Mouse (Mus musculus): ENCODE measurements around the gene Vsig8.

The Vsig8 gene

DNA sequence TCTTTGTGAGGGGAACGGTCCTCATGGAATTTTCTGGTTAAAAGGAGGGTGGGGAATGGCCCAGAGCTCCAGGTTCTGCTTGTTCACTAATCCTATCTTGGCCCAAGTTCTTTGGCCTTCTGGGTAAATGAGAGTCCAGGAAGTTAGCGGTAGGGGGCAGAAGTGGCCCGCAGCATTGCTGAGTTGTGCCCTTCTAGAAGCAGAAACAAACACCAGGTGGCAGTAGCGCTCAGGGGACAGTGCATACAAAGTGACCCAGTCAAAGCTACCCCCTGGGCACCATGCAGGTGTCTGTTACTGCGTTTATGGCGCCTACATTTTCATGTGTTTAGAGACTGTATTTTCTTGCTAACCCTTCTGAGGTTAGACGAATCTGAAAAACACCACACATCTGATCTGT is 27.0 kb upstream of the Vsig8 start:
- DNase-seq (ENCODE audit: low spot score in 2 of 2) = peak; percentile 85 to 92

DNA sequence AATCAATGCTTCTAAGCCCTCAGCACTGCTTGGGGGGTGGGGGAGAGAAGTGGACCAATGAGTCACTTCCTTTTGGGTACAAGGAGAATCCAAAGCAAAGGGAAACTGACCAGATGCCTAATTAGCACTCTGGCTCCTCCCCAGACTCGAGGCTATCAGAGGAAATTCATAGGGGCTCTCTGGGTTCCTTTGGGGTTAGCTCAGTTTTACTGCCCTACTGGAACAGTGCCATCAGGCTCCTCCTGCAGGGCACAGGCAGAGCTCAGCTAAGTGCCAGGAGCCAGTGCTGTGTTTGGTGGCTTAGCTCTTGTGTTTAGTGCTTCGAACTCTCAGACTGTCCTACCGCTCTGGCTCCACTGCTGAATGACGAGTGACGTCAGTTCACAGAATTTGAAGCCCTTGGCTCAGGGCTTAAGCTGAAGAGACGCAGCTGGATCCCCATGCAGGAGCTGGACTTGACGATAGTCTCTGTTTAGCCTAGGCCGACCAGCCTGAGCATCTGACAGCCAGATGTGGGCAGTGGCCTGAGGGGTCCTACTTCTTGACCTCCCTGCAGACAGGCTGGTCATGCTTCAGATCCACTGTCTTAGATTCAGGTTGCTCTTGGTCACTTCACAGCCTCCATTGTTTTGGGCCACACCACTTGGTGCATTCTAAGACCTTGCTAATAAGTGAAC is 25.1 kb upstream of the Vsig8 start:
- DNase-seq (ENCODE audit: low spot score in 2 of 2) = no peak

DNA sequence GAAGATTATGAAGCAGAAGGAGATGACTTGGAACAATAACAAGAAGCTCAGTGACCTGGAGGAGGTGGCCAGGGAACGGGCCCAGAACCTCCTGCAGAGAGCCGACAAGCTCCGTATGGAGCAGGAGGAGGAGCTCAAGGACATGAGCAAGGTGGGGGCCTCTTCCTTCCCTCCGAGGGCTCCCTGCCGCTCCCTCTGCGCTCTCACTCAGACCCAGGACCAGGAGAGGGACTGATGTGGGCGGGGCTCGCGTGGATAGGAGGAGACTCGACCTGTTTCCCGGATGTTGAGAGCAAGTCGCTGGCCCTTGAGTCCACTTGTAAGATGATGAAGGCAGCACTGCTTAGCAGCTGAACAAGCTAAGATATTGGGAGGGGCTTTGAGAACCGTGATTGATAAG is 23.2 kb upstream of the Vsig8 start:
- DNase-seq (ENCODE audit: low spot score in 2 of 2) = no peak

DNA sequence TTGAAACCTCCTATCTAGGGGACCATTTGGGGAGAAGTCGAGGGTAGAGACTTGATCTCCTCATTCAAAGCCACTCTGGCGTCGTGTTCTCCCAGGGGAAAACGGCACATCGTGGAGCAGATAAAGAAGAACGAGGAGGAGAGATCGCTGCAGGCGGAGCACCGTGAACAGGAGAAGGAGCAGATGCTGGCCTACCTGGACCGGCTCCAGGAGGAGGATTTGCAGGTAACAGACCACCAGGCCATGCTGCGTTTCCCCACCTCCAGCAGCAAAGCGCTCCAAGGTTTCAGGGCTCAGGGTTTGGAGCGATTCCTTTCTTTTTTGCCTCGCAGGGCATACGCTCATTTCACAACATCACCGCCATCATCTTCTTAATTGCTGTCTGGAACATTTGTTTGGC is 20.6 kb upstream of the Vsig8 start:
- DNase-seq (ENCODE audit: low spot score in 2 of 2) = no peak

DNA sequence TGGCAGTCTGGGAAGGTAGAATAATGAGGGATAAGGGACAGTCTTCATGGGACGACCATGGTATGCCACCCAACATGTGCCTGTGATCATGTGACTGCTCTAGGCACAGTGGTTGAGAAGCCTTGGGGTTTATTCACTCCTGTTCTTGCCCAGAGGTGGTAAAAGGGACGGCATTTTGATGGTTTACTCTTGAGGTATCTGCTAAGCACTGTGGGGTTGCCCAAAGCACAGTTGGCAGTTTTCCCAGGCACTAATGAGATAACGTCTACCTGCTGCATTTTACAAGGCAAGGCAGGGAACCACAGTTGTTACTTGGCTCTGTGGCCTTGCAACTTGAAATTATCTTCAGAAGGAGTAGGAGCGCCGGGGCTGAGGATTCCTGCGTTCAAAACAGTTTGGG is 15.9 kb upstream of the Vsig8 start:
- DNase-seq (ENCODE audit: low spot score in 2 of 2) = no peak

DNA sequence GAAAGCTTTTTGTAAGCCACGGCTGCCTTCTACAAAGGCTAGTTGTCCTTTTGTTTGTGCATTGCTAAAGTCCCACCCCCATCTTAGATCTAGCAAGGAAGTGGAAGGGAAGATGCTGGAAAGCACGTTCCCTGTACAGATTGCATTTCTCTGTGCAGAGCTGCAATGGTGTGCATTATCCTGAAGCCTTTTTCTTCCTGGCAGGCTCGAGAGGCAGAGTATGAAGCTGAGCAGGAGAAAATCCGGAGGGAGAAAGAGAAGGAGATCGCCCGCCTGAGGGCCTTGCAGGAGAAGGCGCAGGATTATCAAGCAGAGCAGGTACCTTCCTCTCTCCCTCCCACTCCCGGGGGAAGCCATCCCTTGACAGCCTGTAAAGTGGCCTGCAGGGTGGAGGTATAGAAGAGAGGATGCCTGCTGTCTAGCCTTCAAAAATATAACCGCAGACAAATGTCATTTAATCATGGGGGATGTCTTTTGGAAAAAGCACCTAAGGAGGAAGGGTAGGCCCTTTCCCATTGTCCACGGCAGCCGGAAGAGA is 15.4 kb upstream of the Vsig8 start:
- DNase-seq (ENCODE audit: low spot score in 2 of 2) = no peak

DNA sequence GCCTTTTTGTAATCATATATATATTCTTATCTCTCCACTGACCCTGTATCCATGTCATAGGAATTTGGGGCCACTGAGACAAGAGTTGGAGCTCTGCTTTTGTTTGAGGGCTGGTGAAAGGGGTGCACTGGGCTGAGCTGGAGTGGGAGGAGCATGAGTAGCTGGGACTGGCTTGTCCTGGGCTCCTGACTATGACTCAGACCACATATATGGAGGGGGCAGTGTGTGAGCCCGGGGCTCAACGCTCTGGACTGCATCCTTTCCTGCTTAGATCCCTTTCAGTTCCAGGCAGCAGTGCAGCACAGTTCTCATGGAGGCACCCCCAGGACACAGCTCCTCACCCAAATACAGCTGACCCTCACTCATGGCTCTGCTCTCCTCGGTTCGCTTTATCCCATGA is 9.7 kb upstream of the Vsig8 start:
- DNase-seq (ENCODE audit: low spot score in 2 of 2) = no peak

DNA sequence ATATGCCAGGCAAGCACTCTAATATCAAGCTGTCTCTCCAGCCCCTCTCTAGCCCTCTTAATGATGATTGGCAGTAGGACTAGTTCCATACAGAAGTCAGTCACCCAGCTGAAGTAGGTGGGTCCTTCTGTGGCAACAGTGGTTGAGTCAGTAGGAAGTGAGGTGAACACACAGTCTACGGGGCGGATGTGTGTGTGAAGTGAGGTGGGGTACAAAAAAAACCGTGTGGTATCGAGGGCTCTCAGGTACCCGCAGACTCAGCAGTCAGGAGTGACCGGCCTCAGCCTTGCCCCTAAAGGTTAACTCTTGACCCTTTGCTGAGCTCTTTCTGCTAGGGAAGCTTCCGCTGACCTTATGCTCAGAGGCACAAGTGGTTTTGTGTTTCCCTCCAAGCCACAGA is 7.2 kb upstream of the Vsig8 start:
- DNase-seq (ENCODE audit: low spot score in 2 of 2) = no peak

DNA sequence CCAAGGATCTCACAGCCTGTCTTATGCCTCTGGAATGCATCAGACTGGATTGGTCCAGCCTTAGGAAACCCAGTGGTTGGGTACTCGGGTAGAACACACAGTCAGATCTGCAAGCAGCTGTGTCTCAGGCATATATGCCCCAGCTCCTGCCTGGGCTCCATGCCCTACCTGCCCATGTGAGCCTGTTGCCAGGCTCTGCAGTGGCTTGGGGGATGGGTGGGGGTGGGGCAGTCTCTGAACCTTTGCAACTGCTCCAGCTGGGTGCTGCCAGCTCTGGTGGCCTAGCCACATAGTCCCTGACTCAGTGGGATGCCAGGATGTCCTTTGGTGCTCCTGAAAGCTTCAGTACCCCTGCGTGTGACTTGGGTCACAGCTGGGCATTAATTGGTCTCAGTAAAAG is 6.4 kb upstream of the Vsig8 start:
- DNase-seq (ENCODE audit: low spot score in 2 of 2) = no peak

DNA sequence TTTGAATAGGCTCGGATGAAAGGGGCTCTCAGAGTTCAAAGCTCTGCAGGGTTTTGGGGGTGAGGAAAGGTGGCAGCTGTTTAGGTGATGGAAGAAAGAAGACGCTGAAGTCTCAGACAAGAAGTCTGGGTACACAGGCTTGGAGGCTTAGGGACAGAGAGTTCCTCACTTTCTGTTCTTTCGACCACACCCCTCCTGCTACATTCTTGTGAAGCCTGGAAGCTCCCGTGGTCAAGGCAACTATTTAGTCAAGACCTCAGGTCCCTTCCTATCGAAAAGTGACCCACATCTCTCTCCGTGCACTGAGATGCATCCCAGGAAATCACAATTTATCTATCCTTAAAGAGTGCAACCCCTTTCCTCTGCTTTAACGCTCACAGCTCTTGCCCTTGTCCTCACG is 6.0 kb upstream of the Vsig8 start:
- DNase-seq (ENCODE audit: low spot score in 2 of 2) = no peak

DNA sequence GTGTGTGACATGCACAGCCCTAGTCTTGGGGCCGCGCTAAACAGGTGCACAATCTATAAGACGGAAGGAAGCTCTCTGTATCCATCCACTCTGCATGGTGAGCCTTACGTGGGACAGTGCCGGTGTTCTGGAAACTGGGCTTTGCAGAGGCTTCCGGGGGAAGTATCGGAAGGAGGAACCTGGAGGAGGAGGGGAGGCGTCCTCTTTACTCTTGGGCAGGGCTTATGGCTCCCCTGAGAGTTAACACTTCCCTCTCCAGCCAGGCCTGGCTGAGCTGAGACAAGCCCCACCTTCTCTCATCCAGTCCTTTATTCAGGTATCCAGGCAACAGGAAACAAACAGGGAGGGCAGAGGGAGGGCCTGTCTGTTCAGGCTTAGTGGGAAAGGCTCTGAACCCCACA is 5.2 kb upstream of the Vsig8 start:
- DNase-seq (ENCODE audit: low spot score in 2 of 2) = peak; percentile 54 to 73

DNA sequence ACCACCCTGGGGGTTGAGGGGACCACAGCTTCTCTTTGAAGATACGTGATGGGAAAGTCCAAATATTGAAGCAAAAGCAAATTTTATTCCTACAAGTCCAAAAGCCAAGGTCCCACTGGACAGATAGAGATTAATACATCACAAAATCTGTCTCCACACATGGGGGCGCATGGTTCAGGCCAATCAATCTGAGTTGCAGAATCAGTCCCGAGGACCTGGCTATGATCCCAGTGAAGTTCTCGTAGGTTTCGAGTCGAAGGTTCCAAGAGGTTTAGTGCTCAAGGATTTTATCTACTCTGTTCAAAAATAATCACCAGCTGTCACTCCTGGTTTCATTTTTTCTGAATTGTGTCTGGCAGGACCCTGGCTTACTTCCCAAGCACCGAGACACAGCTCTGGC is 4.7 kb upstream of the Vsig8 start:
- no peak for DNase-seq (ENCODE audit: low spot score in 2 of 2)

DNA sequence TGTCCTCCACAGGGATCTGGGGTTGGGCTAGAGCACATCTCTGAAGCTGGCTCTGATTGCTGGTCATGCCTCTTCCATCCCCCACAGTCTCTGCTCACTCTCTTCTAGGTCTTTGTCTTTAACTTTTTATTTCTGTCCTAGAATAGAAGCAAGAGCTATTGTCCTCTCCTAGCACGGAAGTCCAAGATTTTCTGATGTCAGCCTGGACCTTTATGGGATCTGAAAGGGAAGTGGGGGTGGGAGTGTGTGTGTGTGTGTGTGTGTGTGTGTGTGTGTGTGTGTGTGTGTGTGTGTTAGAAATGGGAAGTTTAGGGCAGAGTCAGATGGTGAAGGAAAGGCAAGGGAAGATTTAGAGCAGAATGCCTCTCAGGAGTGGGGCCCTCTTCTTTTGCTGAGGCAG is 3.1 kb upstream of the Vsig8 start:
- no peak for DNase-seq (ENCODE audit: low spot score in 2 of 2)

DNA sequence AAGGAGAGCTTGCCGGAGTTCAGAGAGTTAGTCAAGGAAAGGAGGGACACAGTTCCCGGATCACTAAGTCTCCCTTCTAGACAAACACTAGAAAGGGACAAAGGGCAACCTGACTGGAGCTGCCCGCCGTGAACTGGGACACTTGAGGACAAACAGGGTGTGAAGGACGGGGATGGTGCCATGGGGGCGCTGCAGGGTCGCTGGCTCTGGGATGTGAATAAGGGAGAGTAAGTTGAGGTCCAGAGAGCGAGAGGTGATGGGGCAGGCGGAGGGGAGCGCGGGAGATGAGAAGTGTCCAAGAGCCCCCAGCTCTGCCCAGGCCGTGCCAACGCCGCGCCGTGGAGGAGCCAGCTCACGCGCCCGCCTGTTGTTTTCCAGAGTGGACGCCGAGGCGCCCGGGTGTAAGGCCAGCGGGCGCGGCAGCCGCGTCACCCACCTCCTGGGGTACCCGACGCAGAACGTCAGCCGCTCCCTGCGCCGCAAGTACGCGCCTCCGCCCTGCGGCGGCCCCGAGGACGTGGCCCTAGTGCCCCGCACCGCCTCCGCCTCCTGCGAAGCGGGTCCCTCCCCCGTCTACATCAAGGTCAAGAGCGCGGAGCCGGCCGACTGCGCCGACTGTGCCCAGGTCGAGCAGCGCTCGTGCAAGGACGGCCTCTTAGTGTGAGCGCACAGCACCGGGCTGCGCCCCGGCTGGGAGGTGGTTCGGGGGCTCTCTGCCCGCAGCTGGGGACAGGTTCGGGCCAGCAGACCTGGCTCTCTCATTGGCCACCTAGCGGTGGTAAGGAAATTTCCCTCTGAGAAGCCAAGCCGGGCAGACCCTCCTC is 7.1 kb downstream of the Vsig8 start:
- peak; percentile 37 to 73 for DNase-seq (ENCODE audit: low spot score in 2 of 2)

DNA sequence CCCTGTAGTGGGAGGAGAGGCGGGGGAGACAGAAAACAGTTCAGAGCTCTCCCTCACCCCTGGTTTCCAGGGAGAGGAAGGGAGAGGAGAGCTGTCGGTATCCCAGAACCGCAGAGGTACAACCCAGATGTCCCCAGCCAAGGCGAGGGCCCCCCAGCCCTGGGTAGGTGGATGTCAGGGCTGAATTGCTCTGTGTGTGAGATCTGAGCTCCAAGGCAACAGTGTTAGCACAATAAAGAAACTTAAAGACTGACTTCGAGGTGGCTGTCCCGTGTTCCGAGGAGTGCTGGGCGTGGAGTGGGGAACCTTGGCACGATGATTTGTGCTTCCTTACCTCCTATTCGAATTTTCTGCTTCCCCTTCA is 7.7 kb downstream of the Vsig8 start:
- no peak for DNase-seq (ENCODE audit: low spot score in 2 of 2)

DNA sequence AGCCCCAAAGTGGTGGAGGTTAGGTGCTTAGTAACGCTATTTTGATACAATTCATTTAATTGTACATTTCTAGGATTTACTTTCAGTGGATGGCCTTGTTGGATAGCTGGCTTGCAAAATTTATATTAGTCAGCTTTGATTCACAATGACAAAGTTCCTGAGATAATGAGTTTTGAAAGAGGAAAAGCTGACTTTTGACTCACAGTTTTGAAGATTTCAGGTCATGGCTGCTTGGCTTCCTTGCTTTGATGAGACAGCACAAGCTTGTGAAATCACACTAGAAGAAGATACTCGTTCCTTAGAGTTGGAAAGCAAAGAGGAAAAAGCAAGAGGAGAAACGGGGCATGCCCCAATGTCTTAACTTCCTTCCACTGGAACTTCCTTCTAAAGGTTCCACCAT is 10.4 kb downstream of the Vsig8 start:
- no peak for DNase-seq (ENCODE audit: low spot score in 2 of 2)

DNA sequence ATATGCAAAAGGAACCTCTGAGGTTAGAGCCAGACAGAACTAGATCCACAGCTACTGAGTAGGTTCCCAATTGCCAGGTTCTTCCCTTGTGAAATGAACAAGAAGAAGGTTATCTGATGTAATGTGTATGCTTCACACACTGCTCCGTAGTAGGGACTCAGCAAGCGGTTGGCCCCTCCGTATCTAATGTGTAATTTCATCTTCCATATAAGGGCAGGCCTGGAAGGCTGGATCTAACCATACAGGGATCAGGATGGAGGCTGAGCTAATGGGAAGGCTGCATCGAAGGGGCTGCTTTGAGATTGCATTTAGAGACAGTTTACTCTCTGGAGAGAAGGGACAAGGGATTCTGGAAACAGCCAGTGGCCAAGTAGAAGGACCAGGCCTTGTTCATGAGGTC is 12.0 kb downstream of the Vsig8 start:
- DNase-seq (ENCODE audit: low spot score in 2 of 2) = no peak

DNA sequence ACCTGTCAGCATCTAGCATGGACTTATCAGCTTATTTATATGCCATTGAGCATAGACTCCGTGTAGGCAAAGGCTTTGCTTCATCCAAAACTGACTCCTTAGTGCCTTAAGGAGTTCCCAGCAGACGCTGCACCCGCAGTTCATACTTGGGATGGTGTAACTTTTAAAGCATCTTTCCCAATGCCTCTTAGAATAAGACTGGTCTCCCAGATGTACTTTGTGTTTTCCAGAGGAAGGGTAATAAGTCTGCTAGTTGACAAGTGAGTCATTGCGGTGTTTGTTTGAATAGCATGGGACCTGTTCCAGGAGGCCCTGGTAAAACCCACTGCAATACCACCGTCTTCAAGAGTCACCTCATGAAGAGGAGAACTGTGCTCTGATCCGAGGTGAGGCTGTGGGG is 24.4 kb downstream of the Vsig8 start:
- no peak for DNase-seq (ENCODE audit: low spot score in 2 of 2)

DNA sequence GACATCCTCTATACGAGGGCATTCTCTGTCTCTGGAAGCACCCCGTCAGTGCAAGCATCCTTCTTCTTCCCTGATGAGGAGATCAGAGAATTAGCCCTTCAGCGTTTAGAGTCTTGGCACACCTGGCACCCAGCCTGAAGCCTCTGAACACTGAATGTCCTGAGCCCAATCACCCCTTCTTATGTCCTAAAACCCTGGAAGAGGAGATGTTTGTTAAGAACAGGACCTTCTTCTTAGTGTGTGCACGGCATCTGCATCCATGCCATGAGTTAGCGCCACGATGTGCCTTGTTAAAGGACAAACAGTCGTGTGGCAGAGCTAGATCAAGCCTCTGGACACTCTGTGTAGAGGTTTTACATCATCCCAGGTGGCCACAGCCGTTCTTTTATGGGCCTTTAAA is 26.7 kb downstream of the Vsig8 start:
- no peak for DNase-seq (ENCODE audit: low spot score in 2 of 2)

DNA sequence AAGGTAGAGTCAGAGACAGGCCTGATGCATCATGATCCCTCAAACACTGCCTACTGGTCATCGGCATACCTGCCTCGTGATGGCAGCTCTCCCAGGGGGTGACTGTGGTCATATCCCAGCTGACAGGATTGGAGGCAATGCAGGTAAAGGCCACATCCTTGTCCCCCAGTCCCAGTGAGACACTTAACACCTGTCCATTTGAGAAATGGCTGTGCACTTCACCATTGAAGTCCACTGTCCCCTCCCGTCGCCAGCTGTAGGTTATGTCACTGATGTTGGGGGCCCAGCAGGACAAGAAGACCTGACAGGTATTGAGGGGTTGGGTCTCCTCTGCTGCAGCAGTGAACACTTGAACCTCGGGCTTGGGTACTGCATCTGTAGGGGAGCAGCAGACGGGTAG is 28.5 kb downstream of the Vsig8 start:
- DNase-seq (ENCODE audit: low spot score in 2 of 2) = no peak

DNA sequence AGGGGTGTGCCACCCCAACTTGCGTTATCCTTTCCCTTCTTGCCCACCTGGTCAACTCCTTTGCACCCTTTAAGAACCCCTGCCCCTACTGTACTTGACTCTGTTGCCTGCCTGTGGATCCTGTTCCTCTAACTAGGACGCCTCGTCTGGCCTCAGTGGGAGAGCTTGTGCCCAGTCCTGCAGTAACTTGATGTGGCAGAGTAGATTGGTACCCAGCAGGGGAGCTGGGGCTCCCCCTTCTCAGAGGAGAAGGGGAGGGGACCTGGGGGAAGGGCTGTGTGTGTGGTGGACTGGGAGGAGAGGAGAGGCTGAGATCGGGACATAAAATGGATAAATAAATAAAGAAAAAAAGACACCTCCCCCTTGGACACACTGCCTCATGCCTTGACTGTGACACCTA is 29.3 kb downstream of the Vsig8 start:
- DNase-seq (ENCODE audit: low spot score in 2 of 2) = no peak

DNA sequence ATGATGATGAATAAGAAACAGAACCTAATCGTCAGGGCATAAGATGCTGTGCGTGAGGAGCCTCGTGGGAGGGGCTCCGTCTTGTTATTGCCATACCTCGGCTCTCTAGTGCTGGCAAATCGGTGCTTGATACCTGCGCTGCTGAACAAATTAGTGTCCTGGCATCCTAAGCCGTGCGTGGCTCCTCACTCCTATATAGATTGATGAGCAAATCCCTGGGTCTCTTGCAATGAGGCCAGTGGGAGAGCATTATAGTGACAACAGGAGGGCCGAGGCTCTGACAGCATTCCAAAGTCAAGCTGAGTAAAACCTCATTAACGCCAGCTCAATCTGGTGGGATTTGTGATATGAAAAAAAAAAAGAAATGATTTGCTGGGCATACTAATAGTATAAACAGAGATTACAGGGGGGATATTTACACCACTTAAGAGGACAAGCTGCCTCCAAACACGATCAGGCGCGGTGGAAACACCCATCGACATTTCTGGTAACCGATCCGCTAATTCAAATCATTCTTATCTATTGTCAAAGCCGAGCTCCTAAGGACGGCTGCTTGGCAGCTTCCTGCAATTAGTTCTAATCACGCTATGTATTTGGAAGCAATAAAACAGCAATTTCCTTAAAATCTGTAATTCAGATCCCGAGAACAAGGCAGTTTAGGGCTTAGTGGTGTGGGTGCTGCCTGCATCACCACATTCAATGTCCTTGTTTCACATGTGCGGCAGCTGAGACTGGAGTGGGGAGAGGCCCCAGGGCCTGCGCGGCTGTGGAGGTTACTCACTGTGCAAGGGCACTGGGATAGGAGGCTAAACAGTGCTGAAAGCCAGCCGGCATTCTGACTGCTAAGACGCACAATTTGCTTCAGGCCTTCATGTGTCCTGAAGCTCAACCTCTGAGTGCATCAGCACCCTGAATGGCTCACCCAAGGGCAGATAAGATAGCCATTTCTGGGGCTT is 30.2 kb downstream of the Vsig8 start:
- no peak for DNase-seq (ENCODE audit: low spot score in 2 of 2)
